Mouse (Mus musculus) left cerebral cortex, adult 8-10 months (tissue): ENCODE results near the gene Tnfaip6. TPM values are rescaled to one million over a fixed set of nuclear protein-coding genes. Genes with fewer than 3 reads are reported as not detected.
A peak's percentile ranks its signal among the peaks of the same experiment; 100 is the strongest.

Experiments
- DNase-seq, 2 experiments: peaks; one replicate each; pipeline ENCODE4 v3.0.0; 2022; ENCODE audit warnings: low spot score in 2 of 2
- total RNA-seq, 4 experiments: library from RNA; stranded (reverse); gene quantifications; 2 replicates each; pipeline ENCODE4 v1.2.4; 2022

Tnfaip6 gene
- total RNA-seq, 4 experiments from 2014 or later = 10.8 to 13.1 (median 11.9) TPM

GRCm38 (mm10) chr2:52052335-52052734, 14.5 kb downstream of the Tnfaip6 start:
- no peak for DNase-seq

GRCm38 (mm10) chr2:52053502-52053901, 15.7 kb downstream of the Tnfaip6 start:
- DNase-seq = no peak

- no peak for DNase-seq
Measured at GRCm38 (mm10) chr2:52055616-52056015, 17.8 kb downstream of the Tnfaip6 start.

- no peak for DNase-seq
Measured at GRCm38 (mm10) chr2:52057099-52057498, 19.3 kb downstream of the Tnfaip6 start.

- no peak for DNase-seq
Measured at GRCm38 (mm10) chr2:52057681-52058080, 19.9 kb downstream of the Tnfaip6 start.

DNA sequence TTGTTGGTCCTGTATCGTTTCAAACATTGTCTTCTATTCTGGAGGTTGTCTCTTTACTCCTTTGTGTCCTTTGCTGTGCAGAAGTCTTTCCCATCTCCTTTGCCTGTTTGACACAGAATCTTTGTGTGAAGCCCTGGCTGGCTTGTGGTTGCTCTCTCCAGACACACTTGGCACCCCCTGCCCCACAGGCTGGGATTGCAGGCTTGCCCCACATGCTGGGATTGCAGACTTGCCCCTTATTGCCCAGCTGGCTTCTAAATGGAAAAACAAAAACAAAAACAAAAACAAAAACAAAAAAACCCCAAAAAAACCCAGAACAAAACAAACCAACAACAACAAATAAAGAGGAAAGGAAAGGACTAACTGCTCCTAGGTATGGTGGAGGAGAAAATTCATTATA, 30.8 kb downstream of the Tnfaip6 start:
- no peak for DNase-seq

DNA sequence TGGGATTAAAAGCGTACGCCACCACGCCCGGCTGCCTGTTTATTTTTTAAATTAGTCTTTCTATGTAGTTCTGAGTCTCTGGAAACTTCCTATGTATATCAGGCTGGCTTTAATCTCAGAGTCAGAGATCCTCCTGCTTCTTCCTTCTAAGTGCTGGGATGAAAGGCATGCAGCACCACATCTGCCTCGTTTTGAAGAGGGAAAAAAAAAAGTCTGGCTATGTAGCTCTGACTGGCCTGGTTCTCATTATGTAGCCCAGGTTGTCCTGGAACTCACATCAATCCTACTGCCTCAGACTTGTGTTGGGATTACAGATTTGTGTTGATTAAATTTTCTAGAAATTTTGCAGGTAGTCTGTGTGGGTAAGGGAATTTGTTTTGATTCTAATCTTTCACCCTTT, 33.0 kb downstream of the Tnfaip6 start:
- DNase-seq = no peak

GRCm38 (mm10) chr2:52071241-52071991, 33.6 kb downstream of the Tnfaip6 start:
- no peak for DNase-seq

GRCm38 (mm10) chr2:52072065-52072490, 34.3 kb downstream of the Tnfaip6 start:
- no peak for DNase-seq

- DNase-seq = peak; percentile 54 to 72
Measured at GRCm38 (mm10) chr2:52072491-52073140, 34.8 kb downstream of the Tnfaip6 start, which contains the start of gene Rif1. Gene Rif1 (plus strand): TSS chr2:52072832.

DNA sequence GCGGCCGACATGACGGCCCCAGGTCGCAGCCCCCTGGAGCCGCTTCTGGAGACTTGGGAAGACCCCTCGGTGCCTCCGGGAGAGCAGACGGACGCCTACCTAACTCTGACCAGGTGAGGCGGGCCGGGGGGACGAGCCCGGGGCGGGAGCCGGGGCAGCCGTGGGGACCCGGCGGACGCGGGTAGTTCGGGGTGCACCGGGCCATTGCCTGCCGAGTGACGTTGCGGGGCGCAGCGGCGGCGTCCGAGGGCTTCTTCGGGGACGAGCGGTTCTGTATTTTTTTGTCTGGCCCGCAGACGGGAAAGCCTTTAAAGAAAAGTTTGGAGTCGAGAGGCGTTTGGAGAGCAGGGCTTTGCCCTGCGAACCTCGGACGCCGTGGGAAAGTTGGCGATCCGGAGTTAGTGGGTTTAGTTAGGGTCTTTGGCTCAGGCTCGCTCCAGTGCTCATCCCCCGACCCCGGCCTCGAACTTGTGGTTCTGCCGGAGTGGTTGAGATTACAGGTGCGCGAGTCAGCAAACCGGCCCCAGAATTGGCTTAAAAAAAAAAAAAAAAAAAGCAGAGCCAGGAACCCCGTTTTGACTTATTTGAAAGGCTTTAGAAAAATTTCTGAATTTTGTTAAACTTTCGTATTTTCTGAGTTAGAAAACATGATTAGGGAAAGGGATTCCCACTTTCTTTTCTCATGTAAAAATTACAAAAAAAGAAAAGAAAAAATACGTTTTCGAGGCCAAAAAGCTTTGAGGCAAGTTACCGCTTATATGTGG, 35.5 kb downstream of the Tnfaip6 start:
- peak in 1 of 2 experiments; percentile 13 for DNase-seq

GRCm38 (mm10) chr2:52078666-52079065, 40.9 kb downstream of the Tnfaip6 start:
- DNase-seq = no peak

DNA sequence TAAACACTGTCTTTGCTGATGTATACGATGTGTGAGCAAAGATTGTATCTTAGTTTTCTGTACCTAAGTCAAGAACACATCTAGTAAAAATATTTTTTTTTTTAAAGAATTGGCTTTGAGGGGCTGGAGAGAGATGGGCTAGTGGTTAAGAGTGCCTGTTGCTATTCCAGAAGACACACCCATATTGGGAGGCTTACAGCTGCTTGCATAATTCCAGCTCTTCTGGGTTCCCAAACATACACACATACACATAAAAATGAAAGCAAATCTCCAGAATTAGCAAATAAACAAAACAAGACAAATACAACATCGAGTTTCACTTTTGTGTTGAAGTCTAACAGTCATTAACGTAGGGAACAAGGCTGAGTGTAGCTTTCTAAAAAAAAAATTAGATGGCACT, 46.2 kb downstream of the Tnfaip6 start:
- DNase-seq = no peak

- no peak for DNase-seq
Measured at GRCm38 (mm10) chr2:52084571-52084970, 46.8 kb downstream of the Tnfaip6 start.

Other genes with a start within 250 kb of the Tnfaip6 start
- 10 to 100 TPM; 17.6 to 21.1 (median 20.2) TPM for gene Rbm43, start 102.8 kb upstream of the Tnfaip6 start, total RNA-seq
- 1 to 10 TPM; 3.1 to 3.6 (median 3.2) TPM for gene Nmi, start 64.5 kb upstream of the Tnfaip6 start, total RNA-seq
- 10 to 100 TPM; 24.6 to 27.5 (median 25.2) TPM for gene Rif1, start 34.8 kb downstream of the Tnfaip6 start, total RNA-seq